Mouse (Mus musculus) layer of hippocampus, postnatal 14 days (tissue): ENCODE measurements around the gene Nmnat3. TPM values are rescaled to one million over a fixed set of nuclear protein-coding genes. Genes with fewer than 3 reads are reported as not detected.

ENCODE experiments used
- DNase-seq, 2 experiments: peaks; one replicate each; pipeline ENCODE4 v3.0.0; 2021 to 2022; ENCODE audit warnings: low spot score in 2 of 2, mixed read lengths in 1 of 2
- total RNA-seq, 2 experiments: library from RNA; stranded (reverse); gene quantifications; 2 replicates each; pipeline ENCODE4 v1.2.3; 2021

Gene Nmnat3
- total RNA-seq, 2 experiments from 2014 or later: 0.90 to 0.98 TPM

- no peak for DNase-seq
These were observed 24.2 kb downstream of the Nmnat3 start for GRCm38 (mm10) chr9:98311316-98311965.

- DNase-seq: no peak
These were observed 25.6 kb downstream of the Nmnat3 start for GRCm38 (mm10) chr9:98312622-98313374.

- DNase-seq: no peak
These were observed 26.4 kb downstream of the Nmnat3 start for GRCm38 (mm10) chr9:98313587-98313986.

GRCm38 (mm10) chr9:98314059-98314650, 26.9 kb downstream of the Nmnat3 start:
- no peak for DNase-seq

GRCm38 (mm10) chr9:98317897-98318296, 30.7 kb downstream of the Nmnat3 start:
- DNase-seq: no peak

GRCm38 (mm10) chr9:98318875-98319274, 31.6 kb downstream of the Nmnat3 start:
- no peak for DNase-seq

GRCm38 (mm10) chr9:98320785-98321184, 33.5 kb downstream of the Nmnat3 start:
- DNase-seq: peak in 1 of 2 experiments; percentile 61

GRCm38 (mm10) chr9:98326088-98326487, 38.9 kb downstream of the Nmnat3 start:
- DNase-seq: no peak

- DNase-seq: no peak
These were observed 41.4 kb downstream of the Nmnat3 start for GRCm38 (mm10) chr9:98328415-98329176.

GRCm38 (mm10) chr9:98329274-98330105, 42.3 kb downstream of the Nmnat3 start:
- DNase-seq: peak; percentile 70 to 79

- DNase-seq: no peak
These were observed 46.1 kb downstream of the Nmnat3 start for GRCm38 (mm10) chr9:98333219-98333754.

GRCm38 (mm10) chr9:98337881-98338769, 50.9 kb downstream of the Nmnat3 start:
- DNase-seq: peak in 1 of 2 experiments; percentile 28

GRCm38 (mm10) chr9:98339971-98340370, 52.7 kb downstream of the Nmnat3 start:
- no peak for DNase-seq

GRCm38 (mm10) chr9:98340427-98340826, 53.2 kb downstream of the Nmnat3 start:
- no peak for DNase-seq

- no peak for DNase-seq
These were observed 58.6 kb downstream of the Nmnat3 start for GRCm38 (mm10) chr9:98345840-98346239.

GRCm38 (mm10) chr9:98346240-98346639, 59.0 kb downstream of the Nmnat3 start:
- no peak for DNase-seq

- DNase-seq: no peak
These were observed 59.8 kb downstream of the Nmnat3 start for GRCm38 (mm10) chr9:98347021-98347420.

- DNase-seq: no peak
These were observed 63.3 kb downstream of the Nmnat3 start for GRCm38 (mm10) chr9:98350318-98351144.
